Mouse (Mus musculus) frontal cortex, postnatal 10 days (tissue): ENCODE data around the gene Cachd1.

Experiments
- DNase-seq, 2 experiments: peaks; one replicate each; pipeline ENCODE4 v3.0.0; 2022; ENCODE audit warnings: low spot score in 2 of 2, mixed read lengths in 1 of 2

Cachd1 gene

GRCm38 (mm10) chr4:100865423-100865822 lies 88.9 kb downstream of the Cachd1 start:
- DNase-seq: no peak

GRCm38 (mm10) chr4:100865962-100866703 lies 89.7 kb downstream of the Cachd1 start:
- DNase-seq: no peak

- no peak for DNase-seq
Measured at GRCm38 (mm10) chr4:100877351-100877750, 100.9 kb downstream of the Cachd1 start.

- no peak for DNase-seq
Measured at GRCm38 (mm10) chr4:100879414-100879813, 102.9 kb downstream of the Cachd1 start.

DNA sequence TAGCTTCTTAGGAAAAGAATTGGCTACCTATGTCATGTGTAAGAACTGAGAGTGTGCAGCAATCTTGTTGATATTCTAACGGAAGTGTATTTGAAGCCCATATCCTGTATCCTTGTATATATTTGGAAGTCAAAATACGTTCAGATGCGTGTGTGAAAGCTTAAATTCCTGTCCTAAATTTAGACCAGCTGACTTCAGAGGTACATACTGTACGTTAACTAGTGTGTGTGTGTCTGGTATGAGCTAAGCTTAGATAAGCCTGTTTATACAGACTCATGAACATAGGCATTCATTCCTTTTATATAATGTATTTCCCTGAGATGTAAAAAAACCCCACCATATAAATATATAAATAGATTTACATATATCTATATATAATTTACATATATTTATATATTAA lies 103.6 kb downstream of the Cachd1 start:
- DNase-seq: no peak

DNA sequence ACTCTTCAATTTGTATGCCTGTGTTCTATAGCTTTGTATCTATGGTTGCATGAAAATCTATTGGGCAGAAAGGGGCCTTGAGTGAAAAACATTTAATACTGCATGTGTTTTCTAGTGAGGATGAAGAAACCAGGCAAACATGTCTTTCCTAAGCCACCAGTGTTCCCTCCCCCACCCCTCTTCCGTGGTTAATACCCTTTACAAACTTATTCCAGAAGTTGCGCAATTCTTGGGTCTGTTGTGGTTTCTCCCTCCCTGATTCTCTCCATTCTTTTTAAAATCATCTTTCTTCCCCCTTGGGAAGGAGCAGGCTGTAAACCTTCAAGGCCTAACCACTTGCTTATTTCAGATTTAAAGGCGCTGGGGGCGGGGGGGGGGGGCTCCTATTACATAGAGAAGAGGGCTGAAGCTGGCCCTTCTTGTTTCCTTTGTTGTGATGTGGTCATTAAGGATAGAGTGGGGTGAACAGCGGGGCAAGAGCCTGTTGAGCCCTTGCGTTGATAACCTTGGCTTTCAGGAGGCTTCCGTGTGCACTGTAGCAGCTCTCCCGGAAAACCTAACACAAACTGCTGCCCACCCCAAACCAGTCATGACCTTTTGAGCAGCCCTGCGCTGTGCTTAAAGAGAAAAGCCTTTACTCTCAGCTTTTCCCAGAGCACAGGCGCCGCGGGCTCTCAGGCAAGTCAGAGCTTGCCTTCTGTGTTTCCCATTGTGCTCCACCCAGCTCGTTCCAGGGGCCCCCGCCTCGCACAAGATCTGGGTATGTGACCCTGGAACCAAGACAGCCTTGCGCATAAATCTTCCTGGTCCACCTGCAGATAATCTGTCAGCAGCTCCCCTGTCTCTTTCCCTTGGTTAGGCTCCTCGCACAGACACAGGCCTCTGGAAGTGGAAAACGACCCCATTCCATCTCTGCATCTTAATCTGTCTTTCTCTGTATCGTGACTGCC lies 109.6 kb downstream of the Cachd1 start:
- no peak for DNase-seq

GRCm38 (mm10) chr4:100886743-100887416 lies 110.4 kb downstream of the Cachd1 start:
- no peak for DNase-seq

DNA sequence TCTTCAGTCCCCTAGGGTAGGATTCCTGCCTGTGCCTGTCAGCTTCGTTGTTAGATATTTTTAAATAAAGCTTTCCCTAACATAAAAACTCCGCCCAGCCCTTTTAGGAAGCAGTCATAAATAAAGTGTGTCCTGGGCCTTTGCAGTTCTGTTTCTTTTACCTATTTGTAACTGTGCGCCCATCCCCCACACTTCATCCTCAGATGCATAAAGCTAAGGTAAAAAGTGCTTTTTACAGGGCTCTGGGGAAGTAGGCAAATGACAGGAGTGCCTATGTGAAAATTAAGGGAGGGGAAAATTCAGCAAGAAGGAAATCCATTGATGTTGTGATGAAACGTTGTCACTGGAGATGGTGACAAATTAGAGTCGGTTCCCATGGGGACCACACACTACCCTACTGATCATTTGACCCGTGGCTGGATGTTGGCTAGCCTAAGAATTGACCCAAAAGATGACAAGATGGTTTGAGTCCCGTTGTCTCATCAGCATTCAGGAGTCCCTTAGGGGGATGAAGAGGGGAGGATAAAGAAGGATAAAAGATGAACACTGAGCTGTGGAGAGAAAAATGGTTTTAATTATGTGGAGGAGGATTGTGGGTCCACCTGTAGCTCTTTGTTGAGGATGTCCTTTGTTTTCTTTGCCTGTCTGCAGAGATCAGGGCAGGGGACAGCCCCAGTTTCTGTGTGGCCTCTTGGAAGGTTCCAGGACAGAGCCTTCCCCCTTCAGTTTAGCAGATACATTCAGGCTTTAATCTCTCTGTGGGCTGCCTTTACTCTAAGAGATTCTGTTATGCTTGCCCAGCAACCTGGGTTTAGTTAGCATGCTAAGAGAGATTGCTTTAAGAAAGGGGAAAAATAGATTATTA lies 113.9 kb downstream of the Cachd1 start:
- no peak for DNase-seq

DNA sequence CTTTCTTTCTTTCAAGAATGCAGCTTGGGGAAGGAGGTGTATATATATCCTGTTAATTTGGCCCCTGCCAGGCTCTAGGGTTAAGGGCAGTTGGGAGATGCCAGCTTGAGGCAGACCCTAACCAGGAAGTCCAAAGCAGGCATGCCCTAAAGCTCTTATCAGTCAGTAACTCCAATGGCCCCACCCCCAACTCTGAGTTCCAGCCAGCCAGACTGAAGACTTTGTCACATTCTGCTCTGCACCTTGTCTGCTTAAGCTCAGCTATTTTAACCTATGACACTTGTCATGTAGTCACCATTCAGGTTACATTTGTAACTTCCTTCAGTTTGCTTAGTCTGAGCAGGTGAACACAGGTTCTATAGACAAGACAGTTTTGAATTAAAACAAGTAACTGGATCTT lies 117.3 kb downstream of the Cachd1 start:
- no peak for DNase-seq

GRCm38 (mm10) chr4:100894142-100894541 lies 117.7 kb downstream of the Cachd1 start:
- DNase-seq: no peak

GRCm38 (mm10) chr4:100896260-100897010 lies 120.0 kb downstream of the Cachd1 start:
- DNase-seq: no peak

- no peak for DNase-seq
Measured at GRCm38 (mm10) chr4:100897943-100898342, 121.5 kb downstream of the Cachd1 start.

GRCm38 (mm10) chr4:100909694-100910340 lies 133.3 kb downstream of the Cachd1 start:
- DNase-seq: no peak

- DNase-seq: no peak
Measured at GRCm38 (mm10) chr4:100910605-100911330, 134.3 kb downstream of the Cachd1 start.

- DNase-seq: no peak
Measured at GRCm38 (mm10) chr4:100911658-100912057, 135.2 kb downstream of the Cachd1 start.

GRCm38 (mm10) chr4:100913666-100914065 lies 137.2 kb downstream of the Cachd1 start:
- no peak for DNase-seq

GRCm38 (mm10) chr4:100914532-100914931 lies 138.1 kb downstream of the Cachd1 start:
- no peak for DNase-seq

DNA sequence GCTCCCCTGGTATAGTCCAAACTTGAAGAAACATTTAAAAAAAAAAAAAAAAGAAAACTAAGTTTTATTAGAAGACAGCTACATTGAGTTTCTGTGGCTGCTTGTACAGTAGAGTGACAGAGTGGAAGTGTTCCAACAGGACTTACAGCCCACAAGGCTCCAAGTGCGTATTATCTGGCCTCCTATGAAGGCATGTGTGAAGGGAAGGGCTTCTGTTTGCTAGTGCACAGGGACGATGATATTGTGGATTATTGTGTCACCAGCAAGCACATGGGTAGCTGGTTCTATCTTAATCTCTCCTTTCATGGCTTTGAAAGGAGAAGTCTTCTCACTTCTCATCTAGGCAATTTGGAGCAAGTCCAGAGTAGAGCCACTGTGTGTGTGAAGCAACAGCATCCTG lies 138.6 kb downstream of the Cachd1 start:
- no peak for DNase-seq

DNA sequence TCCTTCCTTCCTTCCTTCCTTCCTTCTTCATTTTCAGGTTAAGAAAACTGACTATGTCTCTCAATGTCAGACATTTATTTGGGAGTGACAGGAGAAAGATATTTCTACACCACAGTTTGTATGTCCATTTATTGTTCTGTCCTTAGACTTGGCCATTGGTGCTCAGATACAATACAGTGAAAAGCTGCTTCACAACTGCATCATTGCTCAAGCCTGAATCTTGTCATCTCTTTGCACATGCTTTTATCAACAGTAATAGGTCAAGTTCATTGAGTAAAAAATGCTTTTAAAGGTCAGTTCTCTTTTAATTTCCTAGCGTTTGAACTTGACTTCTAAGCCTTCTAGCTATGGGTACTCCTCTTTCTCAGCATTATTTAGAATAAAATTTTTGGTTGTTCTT lies 141.0 kb downstream of the Cachd1 start:
- DNase-seq: no peak
